Mouse (Mus musculus) brain, adult 10 weeks (tissue): Measurements from ENCODE around the gene Aldh3a1. TPM values are rescaled to one million over a fixed set of nuclear protein-coding genes. Genes with fewer than 3 reads are reported as not detected.

Source experiments
- polyA plus RNA-seq: library from polyadenylated mRNA; stranded (reverse); fragments of 350-450 nt; fragmentation: Illumina TruSeq; extraction: RNeasy Lipid Tissue Mini Kit (QIAGEN cat#74804); gene quantifications from one replicate; pipeline ENCODE4 v1.2.3, GENCODE M21; 2015; ENCODE audit warnings: low read depth, low replicate concordance

The Aldh3a1 gene
- 2.2 TPM for polyA plus RNA-seq

DNA sequence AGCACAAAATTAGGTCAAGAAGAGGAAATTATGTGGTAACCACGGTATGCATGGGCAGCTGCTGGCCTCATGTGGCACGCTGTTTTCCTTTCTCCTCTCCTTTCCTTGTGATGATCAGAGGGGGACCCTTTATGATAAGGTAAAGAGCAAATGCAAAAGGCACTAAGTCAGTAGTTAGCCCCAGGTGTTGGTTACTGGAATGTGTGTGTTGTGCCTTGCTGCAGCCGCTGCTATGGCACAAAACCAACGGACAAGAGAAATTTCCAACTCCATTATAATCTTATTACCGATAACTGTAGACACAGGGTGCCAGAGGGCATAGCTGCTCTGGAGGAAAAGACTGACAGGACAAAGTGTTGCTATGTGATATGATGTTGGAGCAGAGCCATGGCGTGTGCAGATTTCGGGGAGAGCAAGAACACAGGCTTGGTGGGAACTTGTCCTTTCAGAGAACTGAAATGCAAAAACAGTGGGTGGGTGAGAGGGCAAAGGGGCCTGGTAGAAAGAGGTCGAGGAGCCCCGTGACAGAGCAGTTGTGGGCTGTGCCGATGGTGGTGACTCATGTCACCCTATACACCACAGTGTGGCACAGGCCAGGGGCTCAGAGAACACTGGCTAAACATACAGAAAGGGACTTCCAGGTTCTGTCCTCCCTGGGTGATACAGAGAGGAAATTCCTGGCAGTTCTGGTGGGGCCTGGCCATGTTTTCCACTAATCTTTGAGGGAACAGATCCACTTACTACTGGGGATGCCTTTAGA, at the start of gene Aldh3a1:
Aldh3a1 (plus strand) TSS at position 51 of the 760 bp plus-strand sequence.

DNA sequence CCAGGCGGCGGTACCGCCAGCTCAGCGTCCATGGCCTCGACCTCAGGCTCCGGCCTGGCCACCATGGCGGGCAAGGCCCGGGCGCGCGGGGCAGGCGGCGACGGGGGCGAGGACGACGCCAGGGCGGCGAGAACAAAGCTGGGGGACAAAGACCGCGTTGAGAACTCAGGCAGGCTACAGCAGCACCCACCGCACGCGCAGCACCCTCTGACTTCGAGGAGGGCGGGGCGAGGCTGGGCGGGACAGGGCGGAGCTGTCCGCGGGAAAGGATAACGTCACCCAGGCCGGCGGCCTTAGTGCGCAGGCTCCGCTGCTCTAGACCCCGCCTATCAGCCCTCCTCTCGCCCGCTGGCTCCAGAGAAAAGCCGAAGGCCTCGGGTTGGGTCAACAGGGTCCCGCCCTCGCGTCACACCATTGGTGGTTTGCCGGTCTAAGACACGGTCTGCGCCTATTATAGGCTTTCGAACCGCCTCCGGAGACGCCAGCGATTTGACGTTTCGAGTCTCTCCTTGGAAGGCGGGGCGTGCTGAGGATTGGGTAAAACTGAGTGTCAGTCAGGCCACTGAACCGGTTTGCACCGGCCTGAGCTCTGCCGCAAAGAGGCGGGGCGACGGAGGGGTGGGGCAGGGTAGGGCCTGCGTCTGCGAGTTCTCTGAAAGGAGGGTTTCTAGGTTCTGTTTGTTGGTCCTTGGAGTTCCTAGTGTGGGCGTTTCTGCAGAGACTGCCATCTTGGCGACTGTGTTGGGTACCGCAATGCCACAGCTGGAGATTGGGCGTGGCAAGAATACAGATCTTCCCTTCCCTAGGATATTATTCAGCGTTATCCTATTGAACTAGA, 32.3 kb upstream of the Aldh3a1 start, which contains the start of gene Usp22:
Usp22 (minus strand) TSS at position 235 of the 838 bp plus-strand sequence.

DNA sequence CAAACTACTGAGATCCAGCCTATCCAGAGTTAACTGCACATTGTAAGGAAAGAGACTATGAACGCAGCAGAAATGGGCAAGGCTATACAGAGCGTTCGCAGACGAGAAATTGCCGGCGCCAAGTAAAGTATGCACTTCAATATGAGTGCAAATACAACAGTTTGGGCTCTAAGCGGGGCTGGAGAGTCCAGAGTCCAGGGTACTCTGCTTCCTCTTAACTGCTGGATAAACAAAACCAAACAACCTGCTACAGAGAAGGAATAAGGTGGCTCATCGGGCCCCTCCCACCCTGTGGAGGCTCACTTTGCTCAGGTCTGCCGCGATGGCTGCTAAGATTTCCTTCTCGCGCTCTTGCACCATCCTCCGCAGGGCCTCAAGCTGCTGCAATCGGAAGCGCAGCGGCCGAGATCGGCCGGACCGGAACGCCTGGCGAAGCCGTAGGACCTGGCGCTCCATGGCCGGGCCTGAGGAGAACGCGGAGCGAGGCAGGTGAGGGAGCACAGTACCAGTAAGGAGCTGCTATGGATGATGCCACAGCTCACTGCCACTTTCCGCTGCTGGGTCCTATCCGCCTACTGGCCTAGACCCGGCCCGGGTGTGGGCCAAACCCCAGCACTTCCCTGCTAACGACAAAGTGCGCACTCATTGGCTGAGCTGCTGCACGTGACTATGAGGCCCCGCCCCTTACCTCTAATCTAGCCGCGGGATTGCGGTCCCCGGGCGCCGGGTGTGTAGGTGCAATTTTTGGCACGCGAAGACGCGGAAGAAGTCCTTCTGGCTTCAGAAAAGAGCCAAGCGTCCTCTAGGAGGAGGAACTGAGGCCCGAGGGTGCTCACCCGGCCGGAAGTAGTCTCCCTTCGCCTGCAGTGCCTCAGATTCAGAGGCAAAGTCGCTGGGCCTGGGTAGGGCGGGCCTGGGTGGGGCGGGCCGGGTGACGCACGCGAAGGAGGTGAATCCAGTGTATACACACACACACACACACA, 59.5 kb downstream of the Aldh3a1 start, which contains the start of gene Aldh3a2:
Aldh3a2 (minus strand) TSS at position 914 of the 983 bp plus-strand sequence.

Other genes starting within 250 kb of the Aldh3a1 start
- gene Kcnj12, start 185.0 kb upstream of the Aldh3a1 start, polyA plus RNA-seq, result 11.8 TPM
- 1.7 TPM for gene Tnfrsf13b, start 80.8 kb upstream of the Aldh3a1 start, polyA plus RNA-seq
- 122 TPM for gene Usp22, start 32.5 kb upstream of the Aldh3a1 start, polyA plus RNA-seq
- 49.8 TPM for gene Aldh3a2, start 59.9 kb downstream of the Aldh3a1 start, polyA plus RNA-seq
- gene Slc47a2, start 135.3 kb downstream of the Aldh3a1 start, polyA plus RNA-seq, result not detected
- gene Slc47a1, start 170.8 kb downstream of the Aldh3a1 start, polyA plus RNA-seq, result 1.7 TPM
- gene Rnf112, start 246.6 kb downstream of the Aldh3a1 start, polyA plus RNA-seq, result 258 TPM